Mouse (Mus musculus) frontal cortex, adult 2 months (tissue): ENCODE results near the gene Srd5a2. TPM values are rescaled to one million over a fixed set of nuclear protein-coding genes. Genes with fewer than 3 reads are reported as not detected.

Experiments
- DNase-seq, 2 experiments: peaks; one replicate each; pipeline ENCODE4 v3.0.0; 2022; ENCODE audit warnings: low spot score in 1 of 2; ENCODE audit errors: extremely low spot score in 1 of 2
- polyA plus RNA-seq: library from polyadenylated mRNA; depleted of rRNA; stranded (reverse); fragments of >200 nt; gene quantifications from 2 replicates; pipeline ENCODE4 v1.2.3, GENCODE M21; 2012; rRNA removed

The Srd5a2 gene
- polyA plus RNA-seq, 1 experiment = 0.16 TPM

DNA sequence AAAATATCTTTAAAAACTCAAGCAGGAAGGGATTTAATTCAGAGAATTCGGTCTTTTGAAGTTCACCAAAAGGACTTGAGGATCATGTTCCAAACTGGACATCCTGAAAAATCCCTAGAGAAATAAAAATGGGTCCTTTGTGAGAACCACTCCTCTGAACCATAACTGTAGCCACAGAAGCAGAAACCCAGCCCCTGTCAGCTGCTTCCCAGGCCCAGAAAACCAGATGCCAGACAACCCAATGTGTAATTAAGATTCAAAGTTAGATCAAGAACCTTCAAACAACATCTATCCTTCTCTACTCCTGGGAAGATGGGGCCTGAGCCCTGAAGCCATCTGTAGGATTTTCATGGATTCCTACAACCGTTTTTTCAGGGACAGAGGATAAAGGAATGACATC, 61.1 kb downstream of the Srd5a2 start:
- DNase-seq = no peak

GRCm38 (mm10) chr17:73985936-73986335, 61.8 kb downstream of the Srd5a2 start:
- no peak for DNase-seq

DNA sequence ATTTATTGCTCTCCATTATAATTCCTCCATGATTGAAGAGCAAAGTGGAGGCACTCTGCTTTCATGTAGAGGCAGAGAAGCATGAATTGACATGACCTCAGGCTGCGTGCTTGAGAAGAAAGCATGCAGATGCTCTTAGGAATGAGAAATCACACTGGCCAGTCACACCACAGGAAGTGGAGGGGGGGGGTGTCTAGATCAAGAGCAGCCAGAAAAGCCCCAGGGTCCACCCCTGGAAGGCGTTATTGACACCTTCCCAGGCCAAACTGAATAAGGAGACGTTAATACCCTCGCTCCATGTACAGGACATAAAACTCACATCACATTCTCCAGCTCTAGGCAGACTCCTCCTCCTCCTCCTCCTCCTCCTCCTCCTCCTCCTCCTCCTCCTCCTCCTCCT, 63.2 kb downstream of the Srd5a2 start:
- DNase-seq = no peak

- no peak for DNase-seq
These were observed 64.8 kb downstream of the Srd5a2 start for GRCm38 (mm10) chr17:73982871-73983270.

DNA sequence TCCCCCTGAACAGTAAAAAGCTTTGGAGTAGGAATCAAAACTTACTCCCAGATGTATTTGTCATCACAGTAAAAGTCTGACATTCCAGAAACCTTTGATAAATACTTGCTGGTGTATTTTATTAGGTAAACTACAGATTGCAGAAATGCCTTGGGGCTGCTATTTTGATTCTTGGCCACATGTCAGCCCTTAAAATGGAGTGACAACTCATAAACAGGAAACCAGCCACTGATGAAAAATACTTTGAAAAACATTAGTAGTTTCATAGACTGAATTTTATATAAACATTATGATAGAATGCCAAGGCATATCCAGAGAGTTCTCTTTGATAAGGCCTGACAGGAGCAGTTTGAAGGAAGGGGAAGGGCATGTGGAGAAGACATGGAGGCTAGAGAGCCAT, 71.7 kb downstream of the Srd5a2 start:
- no peak for DNase-seq

GRCm38 (mm10) chr17:73972648-73973047, 75.1 kb downstream of the Srd5a2 start:
- no peak for DNase-seq

- DNase-seq = no peak
These were observed 76.4 kb downstream of the Srd5a2 start for GRCm38 (mm10) chr17:73971291-73971690.

- DNase-seq = peak in 1 of 2 experiments; percentile 18
These were observed 77.2 kb downstream of the Srd5a2 start for GRCm38 (mm10) chr17:73970361-73971027.

Other genes with a start within 250 kb of the Srd5a2 start
- 56.5 and 57.3 TPM in 2 replicates for gene Ehd3, start 243.8 kb downstream of the Srd5a2 start, polyA plus RNA-seq
- 4.5 and 5.3 TPM in 2 replicates for gene Xdh, start 97.7 kb downstream of the Srd5a2 start, polyA plus RNA-seq
- gene Memo1, start 247.6 kb upstream of the Srd5a2 start, polyA plus RNA-seq = 51.8 and 58.4 TPM in 2 replicates